ENCODE assay signal across 17 mouse cellular contexts in genomic region chr14:68918526-68919045, GRCm38 (mm10).
A peak's percentile ranks its signal among the peaks of the same experiment; 100 is the strongest.
DNase-seq lines count a peak whose midpoint lies in the region; ATAC-seq lines count a peak whose summit lies in the region.
"Had no signal": no experiment of that assay in that cellular context is flagged by ENCODE, and none has a peak within 500 bp of the region (broad histone marks: within the 10 kb centered on the region; RNA-seq: fewer than 3 reads in every experiment).

No protein-coding gene starts in this region.

- intact Hi-C loops in heart, postnatal 36 days (cut with DNase I): no loop called here

- ATAC-seq in neutrophil, adult 5-6 weeks (ENCODE audit: extremely low read depth, insufficient number of reproducible peaks, low FRiP score, poor library complexity, severe bottlenecking): peak; percentile 98
- ATAC-seq: forebrain, embryonic 15.5 days had no signal

- peak; percentile 30 to 46 for DNase-seq in spleen, adult 18-20 months
- DNase-seq in spleen, postnatal 4 days (ENCODE audit: low spot score in 2 of 2): no peak
- DNase-seq in B cell, adult 2 months: peak; percentile 50 to 58
- DNase-seq in heart, postnatal 36 days: no peak
- no peak for DNase-seq in left cerebral cortex, adult 18-20 months (ENCODE audit: low spot score in 2 of 2)
- DNase-seq: adrenal gland, adult 2 months; adrenal gland, postnatal 14 days; cerebellum, adult 11 months; cerebellum, adult 2 months; cerebellum, adult 9-11 months; cerebellum, postnatal 25 days; embryo, embryonic 11 days; gastrocnemius, postnatal 25 days; heart, postnatal 10 days; heart, postnatal 4 days had no signal

Comparison
In these comparisons a context has a peak if more than half of its experiments do, and no peak if none do; other contexts are left out.
1. DNase-seq: peak in spleen, adult 18-20 months (2 of 2) and B cell, adult 2 months (2 of 2); none in spleen, postnatal 4 days (0 of 2), heart, postnatal 36 days (0 of 2) and left cerebral cortex, adult 18-20 months (0 of 2).